36 mouse cellular contexts compared by ENCODE assay signal in the genomic region with DNA sequence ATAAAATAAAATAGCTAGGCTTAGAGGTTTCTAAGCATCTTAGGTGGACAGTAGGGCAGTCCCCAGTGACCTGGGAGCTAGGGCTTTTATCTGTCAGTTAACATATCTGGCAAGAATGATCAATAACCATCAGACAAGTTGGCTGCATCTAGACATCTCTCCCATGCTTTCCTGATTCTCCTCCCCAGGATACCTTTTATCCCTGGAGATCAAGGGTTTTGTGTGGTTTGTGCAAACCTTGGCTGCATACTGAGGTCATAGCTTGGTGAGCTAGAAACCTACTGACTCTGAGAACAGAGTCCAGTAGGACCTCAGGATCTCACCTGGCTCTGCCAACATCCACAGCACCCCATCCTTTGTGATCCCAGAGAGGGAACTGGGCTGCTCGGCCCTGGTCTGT. TPM values are rescaled to one million over a fixed set of nuclear protein-coding genes. Genes with fewer than 3 reads are reported as not detected.
"Had no signal": no experiment of that assay in that cellular context is flagged by ENCODE, and none has a peak within 500 bp of the region (broad histone marks: within the 10 kb centered on the region; RNA-seq: fewer than 3 reads in every experiment).

No protein-coding gene starts in this region.

- H3K36me3 ChIP-seq: limb, embryonic 10.5 days; limb, embryonic 12.5 days; limb, embryonic 13.5 days; limb, embryonic 15.5 days; liver, embryonic 12.5 days; liver, embryonic 13.5 days; liver, embryonic 15.5 days; lung, embryonic 15.5 days; midbrain, embryonic 10.5 days; midbrain, embryonic 12.5 days; midbrain, embryonic 13.5 days; midbrain, embryonic 15.5 days; neural tube, embryonic 12.5 days had no signal

- H3K4me3 ChIP-seq: left cerebral cortex, adult 2 months; limb, embryonic 10.5 days; limb, embryonic 12.5 days; limb, embryonic 13.5 days; limb, embryonic 15.5 days; liver, embryonic 12.5 days; liver, embryonic 13.5 days; liver, embryonic 15.5 days; lung, embryonic 15.5 days; megakaryocyte, embryonic 14.5 days; midbrain, embryonic 10.5 days; midbrain, embryonic 12.5 days; midbrain, embryonic 13.5 days; midbrain, embryonic 15.5 days; myocyte; neural tube, embryonic 12.5 days had no signal

- DNase-seq: left cerebral cortex, postnatal 4 days; liver, embryonic 13.5 days; liver, postnatal 0 days; lung, adult 18-20 months; lung, adult 2 months; lung, embryonic 14.5 days; lung, postnatal 10 days; lung, postnatal 14 days; lung, postnatal 36 days; lung, postnatal 4 days; midbrain, embryonic 14.5 days had no signal

- H3K4me1 ChIP-seq: midbrain, embryonic 10.5 days; midbrain, embryonic 12.5 days; midbrain, embryonic 13.5 days; midbrain, embryonic 15.5 days had no signal

- H3K27me3 ChIP-seq: limb, embryonic 12.5 days; limb, embryonic 13.5 days; liver, embryonic 12.5 days; liver, embryonic 13.5 days; liver, embryonic 15.5 days; lung, embryonic 15.5 days; midbrain, embryonic 12.5 days; midbrain, embryonic 13.5 days; midbrain, embryonic 15.5 days; neural tube, embryonic 12.5 days had no signal

- H3K9ac ChIP-seq: limb, embryonic 12.5 days; limb, embryonic 13.5 days; limb, embryonic 15.5 days; liver, embryonic 12.5 days; liver, embryonic 13.5 days; liver, embryonic 14.5 days; liver, embryonic 15.5 days; liver, postnatal 0 days; lung, embryonic 14.5 days; lung, embryonic 15.5 days; midbrain, embryonic 12.5 days; midbrain, embryonic 13.5 days; midbrain, embryonic 15.5 days; neural tube, embryonic 12.5 days had no signal

- H3K27ac ChIP-seq: left cerebral cortex, adult 2 months; limb, embryonic 10.5 days; limb, embryonic 12.5 days; limb, embryonic 13.5 days; limb, embryonic 15.5 days; liver, embryonic 12.5 days; liver, embryonic 13.5 days; liver, embryonic 14.5 days; liver, embryonic 15.5 days; lung, embryonic 15.5 days; macrophage; midbrain, embryonic 10.5 days; midbrain, embryonic 12.5 days; midbrain, embryonic 13.5 days; midbrain, embryonic 15.5 days; neural tube, embryonic 12.5 days had no signal

RNA-seq across cellular contexts. Expression of gene Cda, which starts 20.5 kb away (rescaled TPM):
- total RNA-seq: megakaryocyte, adult 5-6 weeks; monocyte, adult 5-6 weeks had no signal
- polyA plus RNA-seq: macrophage had no signal

RNA-seq across cellular contexts. Expression of gene Fam43b, which starts 49.0 kb away (rescaled TPM):
- total RNA-seq: megakaryocyte progenitor cell, adult 5-6 weeks; megakaryocyte, adult 5-6 weeks; megakaryocyte-erythroid progenitor cell, adult 5-6 weeks; monocyte, adult 5-6 weeks had no signal
- polyA plus RNA-seq: limb, embryonic 10.5 days; limb, embryonic 11.5 days; limb, embryonic 12.5 days; limb, embryonic 13.5 days; liver, embryonic 12.5 days; liver, embryonic 13.5 days; liver, embryonic 14.5 days; liver, embryonic 15.5 days; liver, embryonic 16.5 days; liver, postnatal 0 days; lung, adult 2 months; lung, embryonic 14.5 days; lung, embryonic 15.5 days; lung, postnatal 0 days; macrophage; midbrain, embryonic 10.5 days; myocyte; neural tube, embryonic 11.5 days had no signal
